22 mouse cellular contexts compared by ENCODE assay signal in genomic region chr4:150181304-150181703, GRCm38 (mm10). TPM values are rescaled to one million over a fixed set of nuclear protein-coding genes. Genes with fewer than 3 reads are reported as not detected.
A peak's percentile ranks its signal among the peaks of the same experiment; 100 is the strongest.
DNase-seq lines count a peak whose midpoint lies in the region; ATAC-seq and TF ChIP-seq lines count a peak whose summit lies in the region.
"Had no signal": no experiment of that assay in that cellular context is flagged by ENCODE, and none has a peak within 500 bp of the region (broad histone marks: within the 10 kb centered on the region; RNA-seq: fewer than 3 reads in every experiment).

No protein-coding gene starts in this region.

- intact Hi-C loops in heart, adult 2 months (cut with DNase I), result no loop called here
- intact Hi-C loops in heart, postnatal 25 days (cut with DNase I), result no loop called here

- peak; percentile 22; the same call in 1 of the 2 replicates for TF ChIP-seq CTCF in heart, adult 2 months (IDR thresholded peaks at IDR 0.05)
- peak; percentile 22; the same call in 1 of the 2 replicates for TF ChIP-seq CTCF in lung, postnatal 0 days (IDR thresholded peaks at IDR 0.05)
- TF ChIP-seq CTCF in bone marrow, adult 2 months (IDR thresholded peaks at IDR 0.05; ENCODE audit: control insufficient read depth, insufficient read depth, low read length), result peak; percentile 32; the same call in 1 of the 2 replicates

- H3K4me2 ChIP-seq in lung, postnatal 0 days (replicated peaks; ENCODE audit: low read depth, low read length), result no peak overlapping the region
- H3K4me2 ChIP-seq: embryonic facial prominence, embryonic 13.5 days; kidney, embryonic 15.5 days; neural tube, embryonic 15.5 days had no signal

- no peak for TF ChIP-seq POLR2A in heart, adult 2 months (IDR thresholded peaks at IDR 0.05; ENCODE audit: insufficient read depth, low read depth, low read length)
- no peak for TF ChIP-seq POLR2A in bone marrow, adult 2 months (IDR thresholded peaks at IDR 0.05; ENCODE audit: borderline replicate concordance, control insufficient read depth, low read depth, low read length)

- no peak for DNase-seq in heart, adult 2 months
- no peak for DNase-seq in heart, postnatal 25 days (ENCODE audit: low spot score)
- no peak for DNase-seq in lung, postnatal 0 days (ENCODE audit: low spot score)
- no peak for DNase-seq in lung, postnatal 4 days
- peak; percentile 20 for DNase-seq in splenic B cell, adult 2 months (ENCODE audit: low read depth, low spot score)
- DNase-seq in adrenal gland, postnatal 36 days, result no peak
- DNase-seq in gastrocnemius, postnatal 25 days, result no peak
- DNase-seq: adrenal gland, adult 2 months; heart, adult 18-20 months; heart, postnatal 36 days; thymus, postnatal 25 days had no signal

- WGBS in heart, adult 2 months, result 90% methylated on average over 7 of the region's 7 CpGs
- WGBS in lung, postnatal 0 days, result 87% methylated on average over 7 of the region's 7 CpGs
- 86% methylated on average over 7 of the region's 7 CpGs for WGBS in bone marrow, adult 2 months

- no peaks in the 10 kb centered on the region for H3K27me3 ChIP-seq in heart, adult 2 months (ENCODE audit: control insufficient read depth, insufficient read depth, low read length)
- H3K27me3 ChIP-seq in lung, postnatal 0 days (replicated peaks; ENCODE audit: insufficient read depth, low read length), result no peaks in the 10 kb centered on the region
- no peaks in the 10 kb centered on the region for H3K27me3 ChIP-seq in splenic B cell, adult 2 months (ENCODE audit: control insufficient read depth, insufficient read depth, low read length, poor library complexity, severe bottlenecking)
- H3K27me3 ChIP-seq: embryonic facial prominence, embryonic 13.5 days; kidney, embryonic 15.5 days; neural tube, embryonic 15.5 days had no signal

- no peak overlapping the region for H3K4me3 ChIP-seq in heart, adult 2 months
- no peak overlapping the region for H3K4me3 ChIP-seq in lung, postnatal 0 days (ENCODE audit: low read depth, low read length)
- no peak overlapping the region for H3K4me3 ChIP-seq in bone marrow, adult 2 months (replicated peaks; ENCODE audit: control insufficient read depth, low read depth, low read length)
- H3K4me3 ChIP-seq: embryonic facial prominence, embryonic 13.5 days; kidney, embryonic 15.5 days; neural tube, embryonic 15.5 days had no signal

- H3K9me3 ChIP-seq in lung, postnatal 0 days (ENCODE audit: low read length), result no peaks in the 10 kb centered on the region
- H3K9me3 ChIP-seq: embryonic facial prominence, embryonic 13.5 days; kidney, embryonic 15.5 days; neural tube, embryonic 15.5 days had no signal

- H3K27ac ChIP-seq in heart, adult 2 months, result no peak overlapping the region
- H3K27ac ChIP-seq in lung, postnatal 0 days (ENCODE audit: low read length), result no peak overlapping the region
- no peak overlapping the region for H3K27ac ChIP-seq in bone marrow, adult 2 months (ENCODE audit: control insufficient read depth, insufficient read depth, low read depth, low read length, poor library complexity)
- H3K27ac ChIP-seq: embryonic facial prominence, embryonic 13.5 days; kidney, embryonic 15.5 days; neural tube, embryonic 15.5 days had no signal

- no peak overlapping the region for H3K9ac ChIP-seq in heart, adult 2 months (ENCODE audit: low read depth, low read length)
- no peak overlapping the region for H3K9ac ChIP-seq in lung, postnatal 0 days (replicated peaks; ENCODE audit: low read depth)
- H3K9ac ChIP-seq: embryonic facial prominence, embryonic 13.5 days; kidney, embryonic 15.5 days; neural tube, embryonic 15.5 days had no signal

- H3K79me2 ChIP-seq in heart, adult 2 months (replicated peaks; ENCODE audit: control insufficient read depth, insufficient read depth, low read length), result no peaks in the 10 kb centered on the region

- no peak for TF ChIP-seq EP300 in heart, adult 2 months (IDR thresholded peaks at IDR 0.05; ENCODE audit: insufficient read depth, low read depth, low read length)
- no peak for TF ChIP-seq EP300 in lung, postnatal 0 days (IDR thresholded peaks at IDR 0.05)

- no peaks in the 10 kb centered on the region for H3K4me1 ChIP-seq in heart, adult 2 months (ENCODE audit: control insufficient read depth, insufficient read depth, low read length)
- no peaks in the 10 kb centered on the region for H3K4me1 ChIP-seq in lung, postnatal 0 days (ENCODE audit: insufficient read depth, low read depth, low read length)
- H3K4me1 ChIP-seq in bone marrow, adult 2 months (ENCODE audit: control insufficient read depth, insufficient read depth, low read length), result no peaks in the 10 kb centered on the region
- H3K4me1 ChIP-seq: neural tube, embryonic 15.5 days had no signal

- no peaks in the 10 kb centered on the region for H3K36me3 ChIP-seq in heart, adult 2 months (ENCODE audit: control insufficient read depth, insufficient read depth, low read length)
- no peaks in the 10 kb centered on the region for H3K36me3 ChIP-seq in lung, postnatal 0 days (ENCODE audit: insufficient read depth, low read length)
- H3K36me3 ChIP-seq in splenic B cell, adult 2 months (ENCODE audit: control insufficient read depth, insufficient read depth, low read length, poor library complexity, severe bottlenecking), result no peaks in the 10 kb centered on the region
- H3K36me3 ChIP-seq: embryonic facial prominence, embryonic 13.5 days; kidney, embryonic 15.5 days; neural tube, embryonic 15.5 days had no signal

- no peak for ATAC-seq in lung, postnatal 0 days

RNA-seq across cellular contexts. Expression of gene Car6, which starts 19.8 kb away (rescaled TPM):
- not detected for total RNA-seq in heart, adult 2 months (2021)
- not detected in 2 replicates for polyA plus RNA-seq in heart, adult 2 months (2012; rRNA removed)
- total RNA-seq in heart, postnatal 25 days (2021), result not detected
- 0.27 and 0.32 TPM in 2 replicates for polyA plus RNA-seq in lung, postnatal 0 days (2015; fragmentation: Nextera tagmentation; extraction: Ambion mirVana)
- not detected in 2 replicates for polyA plus RNA-seq in bone marrow, adult 2 months (2011; ENCODE audit: insufficient read depth, insufficient read length, low replicate concordance, missing spikeins)
- total RNA-seq in adrenal gland, postnatal 36 days (2021), result 1 to 10 TPM in 1 of 2 experiments, under 1 TPM in 1; 0.79 to 1.6 TPM
- total RNA-seq in gastrocnemius, postnatal 25 days (2021), result not detected
- total RNA-seq: heart, postnatal 36 days; layer of hippocampus, postnatal 10 days; left cerebral cortex, postnatal 36 days; monocyte, adult 5-6 weeks had no signal
- polyA plus RNA-seq: adrenal gland, adult 2 months; embryonic facial prominence, embryonic 13.5 days; forebrain, embryonic 11.5 days; kidney, embryonic 15.5 days; liver, embryonic 16.5 days; neural tube, embryonic 15.5 days had no signal

RNA-seq across cellular contexts. Expression of gene Slc2a7, which starts 32.5 kb away (rescaled TPM):
- not detected for total RNA-seq in heart, adult 2 months (2021)
- polyA plus RNA-seq in heart, adult 2 months (2012; rRNA removed), result not detected in 2 replicates
- not detected for total RNA-seq in heart, postnatal 25 days (2021)
- not detected in 2 replicates for polyA plus RNA-seq in lung, postnatal 0 days (2015; fragmentation: Nextera tagmentation; extraction: Ambion mirVana)
- polyA plus RNA-seq in bone marrow, adult 2 months (2011; ENCODE audit: insufficient read depth, insufficient read length, low replicate concordance, missing spikeins), result not detected in 2 replicates
- not detected for total RNA-seq in adrenal gland, postnatal 36 days (2021)
- total RNA-seq in gastrocnemius, postnatal 25 days (2021), result not detected
- total RNA-seq: adrenal gland, adult 2 months; heart, adult 18-20 months; heart, postnatal 36 days; layer of hippocampus, postnatal 10 days; left cerebral cortex, postnatal 36 days; megakaryocyte, adult 5-6 weeks; monocyte, adult 5-6 weeks had no signal
- polyA plus RNA-seq: adrenal gland, adult 2 months; C2C12; embryonic facial prominence, embryonic 13.5 days; forebrain, embryonic 11.5 days; kidney, embryonic 15.5 days; neural tube, embryonic 15.5 days had no signal

RNA-seq across cellular contexts. Expression of gene Eno1, which starts 55.2 kb away (rescaled TPM):
- 100 to 1,000 TPM; 111 to 113 TPM for total RNA-seq in heart, adult 2 months (2021)
- polyA plus RNA-seq in heart, adult 2 months (2012; rRNA removed), result 179 and 246 TPM in 2 replicates
- 100 to 1,000 TPM; 119 to 136 TPM for total RNA-seq in heart, postnatal 25 days (2021)
- polyA plus RNA-seq in lung, postnatal 0 days (2015; fragmentation: Nextera tagmentation; extraction: Ambion mirVana), result 305 and 319 TPM in 2 replicates
- 26.0 and 96.4 TPM in 2 replicates for polyA plus RNA-seq in bone marrow, adult 2 months (2011; ENCODE audit: insufficient read depth, insufficient read length, low replicate concordance, missing spikeins)
- total RNA-seq in adrenal gland, postnatal 36 days (2021), result 100 to 1,000 TPM; 468 to 482 TPM
- total RNA-seq in gastrocnemius, postnatal 25 days (2021), result 100 to 1,000 TPM; 112 to 141 TPM
